In the genomic region with DNA sequence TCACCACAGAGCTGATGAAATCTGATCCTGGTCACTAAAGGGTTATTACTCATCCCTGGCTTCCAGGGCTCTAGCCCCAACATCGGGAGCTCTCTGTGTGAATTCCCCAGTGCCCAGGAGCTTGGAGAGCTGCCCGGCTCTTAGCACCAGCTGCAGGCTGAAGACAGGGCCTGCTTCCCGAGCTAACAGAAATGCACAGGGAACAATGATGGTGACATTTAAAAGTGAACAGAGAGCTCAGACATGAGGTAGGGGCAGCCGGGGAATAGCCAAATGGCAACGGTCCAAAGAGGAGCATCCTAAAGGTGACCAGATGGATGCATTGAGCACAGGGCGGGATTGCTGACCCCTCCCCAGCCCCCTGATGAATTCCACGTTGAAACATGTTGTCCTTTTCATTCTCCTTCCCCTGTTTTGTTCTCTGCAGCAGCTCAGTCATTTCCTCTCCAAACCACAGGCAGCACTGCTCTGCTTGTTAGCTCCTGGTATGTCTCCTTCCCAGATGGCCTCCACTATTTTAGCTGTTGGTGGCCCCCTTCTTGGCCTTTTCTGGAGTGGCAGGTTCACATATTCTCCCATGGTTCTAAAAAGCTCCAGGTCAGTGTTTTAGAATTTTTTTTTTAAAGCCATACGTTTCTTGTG, we compare ENCODE assay signal across 8 mouse cellular contexts. TPM values are rescaled to one million over a fixed set of nuclear protein-coding genes. Genes with fewer than 3 reads are reported as not detected.
DNase-seq lines count a peak whose midpoint lies in the region; ATAC-seq and TF ChIP-seq lines count a peak whose summit lies in the region.

No protein-coding gene starts in this region.

- no peak overlapping the region for H3K9ac ChIP-seq in lung, embryonic 14.5 days
- no peak overlapping the region for H3K9ac ChIP-seq in limb, embryonic 15.5 days
- no peak overlapping the region for H3K9ac ChIP-seq in stomach, postnatal 0 days (ENCODE audit: low read length)

- no peaks in the 10 kb centered on the region for H3K9me3 ChIP-seq in lung, embryonic 14.5 days (ENCODE audit: low read depth, low read length)
- no peaks in the 10 kb centered on the region for H3K9me3 ChIP-seq in limb, embryonic 15.5 days
- H3K9me3 ChIP-seq in stomach, postnatal 0 days (ENCODE audit: control insufficient read depth, low read length) = no peaks in the 10 kb centered on the region

- H3K27me3 ChIP-seq in lung, embryonic 14.5 days (ENCODE audit: insufficient read depth, low read length) = no peaks in the 10 kb centered on the region
- H3K27me3 ChIP-seq in limb, embryonic 15.5 days = no peaks in the 10 kb centered on the region
- no peaks in the 10 kb centered on the region for H3K27me3 ChIP-seq in stomach, postnatal 0 days (ENCODE audit: control insufficient read depth, insufficient read depth, low read length)

- no peak for ATAC-seq in lung, embryonic 14.5 days (ENCODE audit: insufficient read depth)
- ATAC-seq in limb, embryonic 15.5 days (ENCODE audit: insufficient number of reproducible peaks, low FRiP score, low TSS enrichment, low read depth) = no peak
- no peak for ATAC-seq in stomach, postnatal 0 days (ENCODE audit: low FRiP score, low TSS enrichment)
- no peak for ATAC-seq in monocyte, adult 5-6 weeks (replicated peaks; ENCODE audit: insufficient number of reproducible peaks, low FRiP score, low TSS enrichment, poor library complexity, severe bottlenecking)

- TF ChIP-seq CTCF in lung, embryonic 14.5 days (IDR thresholded peaks at IDR 0.05; ENCODE audit: low read depth) = no peak
- no peak for TF ChIP-seq CTCF in stomach, postnatal 0 days (IDR thresholded peaks at IDR 0.05; ENCODE audit: low read depth)

- intact Hi-C loops in heart, postnatal 14 days (cut with DNase I) = no loop called here

- 0 out of 2 replicates have a peak, but pooled peaks cover 6% of the 10 kb centered on the region for H3K4me1 ChIP-seq in lung, embryonic 14.5 days (ENCODE audit: insufficient read depth)
- peaks cover 22% of the 10 kb centered on the region for H3K4me1 ChIP-seq in limb, embryonic 15.5 days
- no peaks in the 10 kb centered on the region for H3K4me1 ChIP-seq in stomach, postnatal 0 days (replicated peaks; ENCODE audit: control insufficient read depth, insufficient read depth)

- no peak overlapping the region; the same call in 1 of the 2 replicates for H3K27ac ChIP-seq in lung, embryonic 14.5 days (ENCODE audit: low read depth)
- peak overlapping the region; percentile 38; the same call in 1 of the 2 replicates for H3K27ac ChIP-seq in limb, embryonic 15.5 days
- H3K27ac ChIP-seq in stomach, postnatal 0 days (replicated peaks) = no peak overlapping the region

- H3K4me2 ChIP-seq in lung, embryonic 14.5 days = no peak overlapping the region
- H3K4me2 ChIP-seq in limb, embryonic 15.5 days = no peak overlapping the region
- H3K4me2 ChIP-seq in stomach, postnatal 0 days (replicated peaks; ENCODE audit: low read depth) = no peak overlapping the region

- no peak overlapping the region for H3K4me3 ChIP-seq in lung, embryonic 14.5 days (ENCODE audit: low read depth, low read length)
- H3K4me3 ChIP-seq in limb, embryonic 15.5 days = no peak overlapping the region
- H3K4me3 ChIP-seq in stomach, postnatal 0 days (ENCODE audit: low read depth, low read length) = no peak overlapping the region

- peak; percentile 57 for DNase-seq in lung, embryonic 14.5 days
- no peak for DNase-seq in lung, postnatal 25 days (ENCODE audit: low spot score)
- DNase-seq in cerebellum, postnatal 36 days = peak; percentile 21 to 33
- DNase-seq in heart, postnatal 14 days = peak; percentile 74 to 83
- DNase-seq in stomach, postnatal 0 days (ENCODE audit: low spot score) = no peak
- DNase-seq in yolk sac, embryonic 10.5 days (ENCODE audit: low spot score) = no peak

- peaks cover 49% of the 10 kb centered on the region for H3K36me3 ChIP-seq in lung, embryonic 14.5 days (ENCODE audit: insufficient read depth)
- peaks cover 53% of the 10 kb centered on the region for H3K36me3 ChIP-seq in limb, embryonic 15.5 days
- H3K36me3 ChIP-seq in stomach, postnatal 0 days (ENCODE audit: control insufficient read depth, insufficient read depth, low read length) = peaks cover 2% of the 10 kb centered on the region; the same call in 1 of the 2 replicates

- 52% methylated on average over 8 of the region's 8 CpGs for WGBS in lung, embryonic 14.5 days
- WGBS in limb, embryonic 15.5 days = 43% methylated on average over 8 of the region's 8 CpGs
- WGBS in stomach, postnatal 0 days = 53% methylated on average over 8 of the region's 8 CpGs

- TF ChIP-seq EP300 in stomach, postnatal 0 days (optimal IDR thresholded peaks at IDR 0.05) = no peak

RNA-seq across cellular contexts. Expression of a gene that starts 58.4 kb away (rescaled TPM):
- polyA plus RNA-seq in lung, embryonic 14.5 days (2014; fragmentation: Nextera tagmentation; extraction: Ambion mirVana) = 59.6 and 61.2 TPM in 2 replicates
- total RNA-seq in heart, postnatal 14 days (2021) = 100 to 1,000 TPM; 117 to 139 TPM
- 47.8 and 59.8 TPM in 2 replicates for polyA plus RNA-seq in limb, embryonic 15.5 days (2015; fragmentation: Nextera tagmentation; extraction: Ambion mirVana)
- 54.6 and 56.0 TPM in 2 replicates for polyA plus RNA-seq in stomach, postnatal 0 days (2015; fragmentation: Nextera tagmentation; extraction: Ambion mirVana)
- 163 to 297 TPM (median 214 TPM) in 3 replicates for total RNA-seq in monocyte, adult 5-6 weeks (2017)

Comparison
In these comparisons a context has a peak if more than half of its experiments do, and no peak if none do; other contexts are left out.
1. DNase-seq: peak in lung, embryonic 14.5 days (single experiment), cerebellum, postnatal 36 days (2 of 2) and heart, postnatal 14 days (2 of 2); none in lung, postnatal 25 days (single experiment), stomach, postnatal 0 days (single experiment) and yolk sac, embryonic 10.5 days (single experiment).